Mouse (Mus musculus) cerebellum, adult 2 months (tissue): ENCODE measurements around the gene Slc13a4.

Source experiments
- CTCF ChIP-seq: fragments of 200-500 bp; IDR thresholded peaks from 2 replicates; pipeline ENCODE4 v1.5.1; 2011; ENCODE audit warnings: low read depth, mild to moderate bottlenecking, control low read depth, low read length, moderate library complexity, borderline replicate concordance; ENCODE audit not compliant: insufficient read depth
- POLR2A ChIP-seq: fragments of 200-500 bp; IDR thresholded peaks from 2 replicates; pipeline ENCODE4 v1.6.1; 2011; ENCODE audit warnings: low read length, control low read depth, borderline replicate concordance; ENCODE audit not compliant: insufficient read depth

DNA sequence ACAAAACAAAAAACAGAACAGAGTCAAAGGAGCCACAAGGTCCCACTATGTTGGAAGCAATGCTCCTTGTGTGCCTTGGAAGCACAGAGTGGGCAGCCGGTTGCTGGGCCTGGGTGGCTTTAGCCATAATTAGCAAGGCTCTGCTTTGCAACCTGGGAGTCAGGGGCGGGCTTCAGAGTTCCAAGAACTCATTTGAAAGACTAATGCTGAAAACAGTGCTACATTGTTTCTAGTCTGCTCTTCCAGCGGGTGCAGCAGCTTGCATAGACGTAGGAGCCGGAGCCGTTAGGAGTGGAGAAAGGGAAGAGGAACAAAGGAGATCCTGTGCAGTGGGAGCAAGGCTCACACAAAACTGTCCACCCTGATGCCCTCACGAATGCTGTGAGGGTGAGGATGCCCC is 19.0 kb downstream of the Slc13a4 start:
- TF ChIP-seq POLR2A (no peak), CTCF (no peak)
